Mouse (Mus musculus) retina, adult 2 months (tissue): ENCODE data around the gene Wnt8b.
A peak's percentile ranks its signal among the peaks of the same experiment; 100 is the strongest.
"Not testable (repeated sequence)": the region's sequence is repeated elsewhere in the genome, so short reads cannot be mapped to it uniquely, and the experiment has no call there.

Experiments used
- DNase-seq: peaks from one replicate; pipeline ENCODE4 v3.0.0-alpha.2; 2012; ENCODE audit warnings: low read depth, low spot score

The Wnt8b gene

DNA sequence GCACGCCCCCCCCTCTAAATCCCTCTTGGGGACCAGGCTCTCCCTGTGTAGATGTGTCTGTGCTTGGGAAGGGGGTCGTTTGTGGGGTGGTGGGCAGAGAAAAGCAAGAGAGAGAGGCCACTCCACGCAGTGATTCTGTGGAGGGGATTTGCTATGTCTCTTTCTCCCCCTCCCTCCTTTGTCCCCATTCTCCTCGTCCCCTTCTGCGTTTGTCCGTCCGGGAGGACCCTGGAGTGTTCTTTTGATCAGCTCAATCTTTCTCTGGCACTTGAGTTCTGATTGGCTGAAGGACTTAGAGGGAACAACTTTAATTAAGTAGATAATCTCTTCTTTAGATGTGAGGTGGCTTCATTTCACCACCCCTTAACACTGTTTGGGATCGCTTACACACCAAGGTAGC lies at the start of gene Wnt8b:
Gene Wnt8b, plus strand, starts transcription at position 345 of the 400 bp plus-strand sequence.
- DNase-seq = no peak

DNA sequence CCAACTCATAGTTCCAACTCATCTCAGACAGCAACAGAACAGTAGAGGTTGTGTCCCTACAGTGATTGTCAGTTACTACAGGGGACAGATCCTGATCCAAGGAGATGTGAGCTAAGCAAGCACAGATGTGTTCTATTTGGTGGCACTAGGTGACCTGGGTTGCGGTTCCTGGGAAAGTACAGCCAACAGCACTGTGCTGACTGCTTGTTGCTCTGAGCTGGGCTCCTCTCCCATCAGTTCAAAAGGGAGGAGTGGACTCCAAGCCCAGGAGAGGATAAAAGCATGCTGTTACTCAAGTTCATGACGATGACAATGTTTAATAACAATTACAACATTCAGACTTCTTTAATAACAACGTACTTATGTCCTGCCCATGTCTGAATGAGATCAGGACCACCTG lies 47.5 kb upstream of the Wnt8b start:
- no peak for DNase-seq

DNA sequence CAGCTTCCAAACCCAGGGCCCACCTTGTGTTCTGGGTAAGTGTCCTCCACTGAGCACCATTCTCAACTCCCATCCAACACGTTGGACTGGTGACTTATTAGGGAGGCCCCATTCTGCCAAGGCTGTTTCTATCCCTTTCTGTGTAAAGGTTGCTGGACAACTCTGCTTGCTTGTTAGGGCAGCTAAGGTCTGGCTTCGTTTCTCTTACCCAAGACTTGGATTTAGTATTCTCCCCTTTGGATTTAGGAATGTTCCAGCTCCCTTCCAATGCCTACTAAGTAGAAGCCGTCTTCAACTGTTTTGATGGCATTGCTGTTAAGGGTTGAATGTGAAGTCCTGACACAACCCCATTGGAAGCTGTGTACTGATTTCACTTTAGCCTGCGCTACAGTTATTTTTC lies 45.3 kb upstream of the Wnt8b start:
- DNase-seq = no peak

DNA sequence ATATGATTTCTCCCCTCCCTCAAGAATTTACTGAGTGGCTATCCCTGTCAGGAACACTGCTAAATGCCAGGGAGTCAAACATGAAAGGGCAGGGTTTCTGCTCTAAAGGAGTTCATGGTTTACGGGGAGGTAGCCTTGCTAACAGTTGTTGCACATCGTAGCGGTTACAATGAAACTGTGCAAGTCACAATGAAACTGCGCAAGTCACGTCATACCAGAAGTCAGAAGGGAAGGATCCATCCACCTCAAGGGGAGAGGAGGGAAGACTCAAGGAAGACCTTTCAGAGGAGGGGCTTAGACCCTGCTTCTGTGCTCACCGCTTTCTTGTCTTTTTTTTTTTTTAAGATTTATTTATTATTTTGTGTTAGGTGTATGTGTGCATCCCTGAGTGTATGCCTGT lies 38.4 kb upstream of the Wnt8b start:
- DNase-seq = no peak

DNA sequence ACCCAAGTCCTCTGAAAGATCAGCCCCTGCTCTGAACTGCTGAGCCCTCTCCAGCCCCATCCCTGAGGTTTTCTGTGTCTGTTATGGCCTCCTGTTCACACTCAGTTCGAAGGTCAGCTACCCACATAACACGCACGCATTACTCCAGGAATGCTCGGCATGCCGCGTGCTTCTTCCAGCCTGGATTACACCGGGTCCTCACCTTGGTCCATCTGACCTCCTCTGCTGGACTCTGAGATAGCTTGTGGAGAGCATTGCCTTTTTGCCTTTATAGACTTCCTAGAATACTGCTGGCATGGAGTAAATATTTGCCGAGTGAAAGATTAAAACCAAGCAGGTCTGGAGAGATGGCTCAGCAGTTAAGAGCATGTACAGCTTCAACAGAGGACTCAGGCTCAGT lies 37.9 kb upstream of the Wnt8b start:
- no peak for DNase-seq

DNA sequence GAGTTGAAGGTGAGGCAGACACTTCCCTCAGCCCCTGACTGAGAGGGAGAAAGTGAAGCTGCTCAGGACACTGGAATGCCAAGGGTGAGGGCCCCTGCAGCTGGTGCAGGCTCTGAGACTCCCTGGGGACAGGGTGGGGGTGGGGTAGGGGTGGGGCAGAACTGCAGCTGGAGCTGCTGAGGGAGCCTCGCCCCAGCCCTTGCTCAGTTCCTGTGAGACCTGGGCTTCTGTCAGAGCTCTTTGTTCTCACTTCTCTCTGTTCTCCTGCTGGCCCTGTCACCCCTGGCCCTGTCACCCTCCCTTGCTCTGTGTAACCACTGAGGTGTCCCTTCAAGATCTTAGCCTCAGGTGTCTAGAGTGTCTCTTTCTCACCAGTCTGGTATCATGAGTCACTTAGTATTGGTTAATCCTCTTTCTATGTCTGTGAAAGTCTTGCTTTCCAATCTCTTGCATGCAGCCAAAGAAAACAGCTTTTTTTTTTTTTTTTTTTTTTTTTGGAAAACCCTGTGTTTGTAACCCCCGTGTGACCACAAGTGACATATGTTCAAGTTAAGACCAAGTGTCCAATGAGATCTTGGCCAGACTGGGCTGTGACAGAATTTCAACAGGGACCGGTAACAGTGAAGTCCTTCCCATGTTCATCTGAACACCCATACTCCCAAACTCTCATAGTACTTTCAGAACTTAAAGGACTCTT lies 35.8 kb upstream of the Wnt8b start:
- DNase-seq = no peak

DNA sequence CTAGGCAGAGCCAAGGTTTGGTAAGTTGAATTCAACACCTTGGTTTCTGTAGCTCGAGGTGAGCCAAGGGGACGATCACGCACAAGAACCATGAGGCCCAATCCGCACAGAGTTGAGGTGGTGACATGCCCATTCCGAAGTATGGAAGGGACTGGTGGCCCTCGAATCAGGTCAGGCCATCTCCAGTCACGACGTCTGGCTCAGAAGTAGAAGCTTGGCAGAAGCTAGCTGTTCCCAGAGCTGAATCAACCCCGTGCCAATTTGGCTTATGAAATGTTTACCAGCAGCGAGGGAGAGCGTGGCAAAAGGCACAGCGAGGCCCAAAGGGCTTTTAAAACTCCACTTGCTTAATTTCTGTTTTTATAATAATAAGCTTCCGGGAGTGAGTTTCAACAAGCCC lies 34.6 kb upstream of the Wnt8b start:
- no peak for DNase-seq

DNA sequence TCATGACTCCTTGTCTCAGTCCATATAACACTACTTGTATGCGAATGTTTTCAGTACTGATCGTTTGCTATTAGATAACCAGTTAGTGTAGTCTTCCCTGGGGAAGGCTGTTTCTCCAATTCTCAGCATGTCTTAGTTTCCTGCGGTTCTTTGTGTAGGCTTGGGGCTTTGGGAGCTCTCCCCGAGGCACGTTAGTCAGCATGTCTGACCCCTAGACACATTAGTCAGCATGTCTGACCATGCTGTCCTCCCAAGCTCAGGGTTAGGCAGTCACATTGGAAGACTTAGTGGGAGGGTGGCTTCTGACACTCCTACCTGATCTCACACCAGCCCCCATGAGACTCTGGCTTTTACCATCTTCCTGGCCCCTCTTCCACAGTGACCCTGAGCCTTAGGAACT lies 32.8 kb upstream of the Wnt8b start:
- DNase-seq = no peak

DNA sequence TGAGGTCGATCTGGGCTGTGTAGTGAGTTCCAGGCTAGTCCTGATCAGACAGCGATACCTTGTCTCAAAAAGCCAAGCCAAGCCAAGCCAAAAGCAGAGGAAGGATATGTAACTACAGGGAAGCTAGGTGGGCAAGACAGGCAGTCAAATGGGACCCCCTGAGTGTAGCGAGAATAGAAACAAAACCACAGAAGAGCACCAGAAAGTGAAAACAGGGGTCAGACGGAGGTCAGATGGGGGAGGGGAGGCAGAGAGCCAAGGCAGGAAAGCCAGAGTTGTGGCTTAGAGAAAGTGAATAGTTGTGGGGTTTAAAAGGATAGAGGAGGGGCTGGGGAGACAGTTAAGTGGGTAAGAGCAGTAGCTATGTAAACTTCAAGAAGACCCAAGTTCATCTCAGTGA lies 31.8 kb upstream of the Wnt8b start:
- DNase-seq = no peak

DNA sequence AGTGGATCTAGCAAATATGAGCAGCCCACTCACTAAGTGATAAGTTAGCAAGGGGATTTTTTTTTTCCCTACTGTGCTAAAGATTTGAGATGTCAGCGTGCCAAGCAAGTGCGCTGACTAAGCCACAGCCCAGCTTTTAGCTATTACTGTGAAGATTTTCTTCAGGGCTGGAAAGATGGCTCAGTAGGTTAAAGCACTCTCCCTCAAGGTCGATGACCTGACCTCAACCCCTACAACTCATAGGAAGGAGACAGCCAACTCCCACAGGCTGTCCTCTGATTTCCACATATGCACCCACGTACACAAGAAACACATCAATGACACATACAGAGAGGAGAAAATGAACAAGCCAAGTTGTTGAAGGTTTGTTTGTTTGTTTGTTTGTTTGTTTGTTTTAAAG lies 31.1 kb upstream of the Wnt8b start:
- DNase-seq = no peak

DNA sequence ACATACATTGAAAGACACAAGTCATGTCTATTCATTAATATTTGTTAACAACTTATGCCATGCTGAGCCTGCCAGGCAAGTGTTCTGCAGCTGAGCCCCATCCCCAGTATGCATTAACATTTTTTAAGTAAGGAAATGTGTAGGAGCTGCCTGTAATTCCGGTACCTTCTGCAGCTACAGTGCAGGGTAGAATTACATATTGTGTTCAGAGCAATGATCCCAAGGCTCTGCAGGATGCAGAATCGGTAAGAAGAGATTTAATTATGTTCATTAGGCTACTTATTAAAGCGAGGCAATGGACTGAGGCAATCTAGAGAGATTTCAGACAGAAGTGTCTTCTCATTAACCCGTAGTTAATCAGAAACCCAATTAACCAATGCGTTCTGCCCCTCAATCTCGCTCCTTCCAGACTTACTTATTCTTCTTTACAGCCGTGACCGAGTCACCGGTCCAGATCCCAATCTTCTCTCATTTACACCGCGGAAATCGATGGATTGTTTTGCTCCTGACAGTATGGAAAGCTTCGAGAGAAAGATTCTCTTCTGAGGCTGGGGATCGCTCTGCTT lies 27.2 kb upstream of the Wnt8b start:
- not testable (repeated sequence) for DNase-seq

DNA sequence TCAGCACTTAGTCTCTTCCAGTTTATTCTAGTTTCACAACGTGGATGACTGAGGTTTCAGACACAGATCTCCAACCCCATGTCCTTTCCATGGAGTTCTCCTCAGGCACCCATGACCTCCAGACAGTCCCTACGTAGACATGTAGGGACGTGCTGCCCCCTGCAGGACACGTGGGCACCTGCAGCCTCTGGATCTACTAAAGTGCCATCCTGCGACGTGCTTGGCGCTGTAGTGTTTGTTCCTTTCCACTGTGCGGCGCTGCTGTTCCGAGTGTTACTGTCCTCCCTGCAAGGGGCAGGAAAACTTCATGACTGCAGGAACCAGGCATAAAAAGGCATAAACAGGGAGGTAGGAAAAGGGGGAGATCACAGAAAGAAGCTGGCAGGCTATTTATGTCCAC lies 19.1 kb upstream of the Wnt8b start:
- DNase-seq = peak; percentile 26

DNA sequence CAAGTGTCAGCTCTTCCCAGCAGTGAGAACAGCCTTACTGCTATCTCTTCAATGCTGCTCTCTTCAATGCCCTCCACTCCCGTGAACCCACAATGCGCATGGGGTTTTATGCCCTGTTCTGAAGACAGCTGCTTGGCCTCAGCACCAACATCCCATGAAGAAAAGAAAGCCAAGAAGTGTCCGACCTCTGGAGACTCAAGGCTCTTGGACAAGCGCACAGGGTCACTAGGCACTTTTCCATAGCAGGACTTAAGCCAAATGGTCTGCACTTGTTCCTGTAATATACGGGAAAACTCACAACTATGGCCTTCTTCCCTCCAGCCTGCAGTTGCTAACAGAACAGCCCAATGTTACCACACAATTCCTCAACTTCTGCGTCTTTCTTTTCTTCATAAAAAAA lies 18.0 kb upstream of the Wnt8b start:
- DNase-seq = no peak

DNA sequence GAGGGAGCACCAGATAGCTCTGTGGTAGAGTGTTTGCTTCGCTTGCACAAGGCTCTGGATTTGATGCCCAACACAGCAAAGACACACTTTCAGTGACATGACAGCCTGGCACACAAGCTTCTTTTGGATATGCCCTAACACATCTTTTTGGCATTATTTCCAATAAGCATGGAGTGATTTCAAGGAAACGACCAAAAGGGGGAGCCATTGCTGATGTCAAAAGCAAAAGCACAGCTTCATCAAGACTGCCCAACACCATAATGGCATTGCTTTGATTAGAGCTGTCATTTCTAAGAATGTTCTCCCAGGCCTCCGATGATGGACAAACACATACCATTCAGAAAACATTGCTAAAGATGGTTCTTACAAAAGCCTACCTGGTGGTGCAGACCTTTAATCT lies 16.7 kb upstream of the Wnt8b start:
- DNase-seq = no peak

DNA sequence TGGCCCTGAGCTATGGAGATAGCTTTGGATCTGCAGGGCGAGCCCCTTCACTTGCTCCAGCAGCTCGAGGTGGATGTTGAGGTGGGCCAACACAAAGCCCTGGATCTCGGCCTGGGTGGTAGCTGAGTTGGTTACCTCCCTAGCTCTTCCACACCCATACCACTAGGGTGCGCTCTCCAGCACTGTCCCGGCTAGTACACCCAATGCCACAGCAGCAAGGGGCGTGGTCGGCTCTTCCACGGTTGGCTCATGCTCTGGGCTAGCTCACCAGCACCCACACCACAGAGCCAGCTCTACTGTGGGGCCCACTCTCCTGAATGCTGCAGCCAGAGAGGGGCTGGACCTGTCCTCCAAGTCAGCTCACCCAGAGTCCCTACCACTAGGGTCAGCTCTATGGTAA lies 6.0 kb upstream of the Wnt8b start:
- no peak for DNase-seq

DNA sequence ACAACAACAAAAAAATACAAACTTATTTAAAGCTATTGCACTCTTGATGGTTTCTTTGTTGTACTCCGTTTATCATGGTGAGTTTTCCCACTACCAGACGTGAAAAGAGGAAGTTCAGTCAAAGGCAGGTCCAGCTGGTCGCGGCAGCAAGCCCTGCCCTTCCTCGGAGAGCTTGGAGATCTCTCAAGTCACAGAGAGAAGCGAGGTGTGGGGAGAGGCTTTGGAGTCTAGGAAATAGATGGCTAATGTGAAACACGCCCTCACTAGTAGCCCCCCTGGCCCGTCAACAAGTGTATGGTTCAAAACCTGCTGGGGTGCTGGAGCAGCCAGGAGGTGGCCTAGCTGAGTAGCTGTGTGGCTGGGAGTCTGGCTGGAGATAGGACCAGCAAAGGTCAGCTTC lies 3.2 kb downstream of the Wnt8b start:
- DNase-seq = no peak

DNA sequence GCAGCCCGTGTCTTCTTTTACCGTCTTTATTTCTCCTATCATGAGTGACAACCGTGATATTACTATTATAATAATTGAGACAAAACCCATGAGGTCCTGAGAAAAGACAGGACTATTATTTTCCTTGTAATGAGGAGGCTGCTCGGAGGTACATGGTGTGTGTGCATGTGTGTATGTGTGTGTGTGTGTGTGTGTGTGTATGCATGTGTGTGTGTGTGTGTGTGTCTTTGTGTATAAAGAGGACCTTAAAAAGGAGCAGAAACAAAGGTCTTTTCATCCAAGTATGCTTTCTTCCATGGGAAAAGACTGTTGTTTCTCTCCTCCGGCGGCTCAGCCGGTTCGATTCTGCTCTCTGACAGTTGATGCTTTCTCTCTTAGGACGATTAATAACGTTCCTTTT lies 3.7 kb downstream of the Wnt8b start:
- DNase-seq = no peak

DNA sequence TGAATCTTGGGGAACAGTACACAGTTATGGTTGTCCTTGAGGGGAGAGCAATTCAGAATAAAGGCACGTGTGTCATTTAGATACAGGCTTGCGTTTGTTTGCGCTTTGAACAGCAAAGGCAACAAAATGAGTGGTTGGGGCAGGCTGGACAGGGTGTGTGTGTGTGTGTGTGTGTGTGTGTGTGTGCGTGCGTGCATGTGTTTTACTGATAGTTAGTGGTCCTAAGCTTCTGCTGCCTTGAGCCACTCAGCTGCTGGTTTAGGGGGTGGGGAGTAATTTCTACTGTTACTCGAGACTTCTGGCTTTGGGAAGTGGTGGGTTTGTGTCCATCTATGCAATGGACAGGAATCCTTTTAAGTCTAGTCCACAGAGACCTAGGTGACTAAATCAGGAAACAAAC lies 5.7 kb downstream of the Wnt8b start:
- no peak for DNase-seq

DNA sequence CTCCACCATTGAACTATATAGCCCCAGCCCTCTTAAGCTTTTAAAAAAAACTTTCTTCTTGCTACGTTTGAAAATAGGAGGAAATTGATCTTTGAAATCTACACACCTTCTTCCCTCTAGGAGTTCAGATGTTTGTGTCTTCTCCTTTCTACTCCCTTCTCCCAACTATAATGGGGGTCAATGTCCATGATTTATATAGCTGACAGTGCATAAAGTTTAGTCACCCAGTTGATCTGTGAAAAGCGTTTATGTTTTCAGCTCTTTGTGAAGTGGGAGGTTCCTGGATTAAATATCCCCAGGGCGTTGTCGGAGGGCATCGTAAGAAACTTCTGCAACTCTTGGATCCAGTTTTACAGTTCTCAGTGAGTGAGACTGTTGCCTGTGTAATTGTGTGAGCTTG lies 7.0 kb downstream of the Wnt8b start:
- no peak for DNase-seq

DNA sequence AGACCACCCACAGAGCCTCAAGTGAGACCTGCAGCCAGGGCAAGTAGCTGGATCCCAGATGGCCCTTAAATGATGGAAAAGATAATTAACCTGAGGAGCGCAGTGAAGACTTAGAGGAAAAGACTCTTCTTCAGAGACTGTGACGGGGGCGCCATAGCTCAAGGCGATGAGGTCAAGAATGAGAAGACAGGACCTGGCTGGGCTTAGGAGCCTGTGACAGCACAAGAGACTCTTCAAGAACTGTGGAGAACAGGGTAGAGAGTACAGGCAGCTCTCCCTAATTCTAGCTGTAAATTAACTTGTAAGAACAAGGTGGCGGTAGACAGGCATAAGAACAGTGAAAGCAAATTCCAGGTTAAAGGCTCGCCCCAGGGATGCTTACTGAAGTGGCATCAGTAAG lies 8.7 kb downstream of the Wnt8b start:
- DNase-seq = no peak

DNA sequence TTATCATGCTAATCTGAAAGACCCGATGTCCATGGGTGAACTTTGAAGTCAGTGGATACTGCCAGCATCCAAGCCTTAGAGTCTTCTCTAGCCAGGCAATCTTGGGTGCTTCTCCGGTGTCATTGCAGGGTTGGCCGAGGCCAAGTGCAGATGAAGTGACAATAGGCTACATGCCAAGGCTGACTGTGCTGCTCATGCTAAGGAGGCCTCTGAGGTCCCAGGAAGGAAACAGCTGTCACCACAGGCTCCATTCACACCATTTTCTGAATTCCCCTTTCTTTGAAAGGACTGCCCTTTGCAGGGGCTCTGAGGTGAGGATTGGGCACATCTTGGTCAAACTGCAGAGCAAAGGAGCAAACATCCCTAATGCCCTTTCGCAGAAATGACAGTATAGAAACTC lies 9.5 kb downstream of the Wnt8b start:
- DNase-seq = no peak

DNA sequence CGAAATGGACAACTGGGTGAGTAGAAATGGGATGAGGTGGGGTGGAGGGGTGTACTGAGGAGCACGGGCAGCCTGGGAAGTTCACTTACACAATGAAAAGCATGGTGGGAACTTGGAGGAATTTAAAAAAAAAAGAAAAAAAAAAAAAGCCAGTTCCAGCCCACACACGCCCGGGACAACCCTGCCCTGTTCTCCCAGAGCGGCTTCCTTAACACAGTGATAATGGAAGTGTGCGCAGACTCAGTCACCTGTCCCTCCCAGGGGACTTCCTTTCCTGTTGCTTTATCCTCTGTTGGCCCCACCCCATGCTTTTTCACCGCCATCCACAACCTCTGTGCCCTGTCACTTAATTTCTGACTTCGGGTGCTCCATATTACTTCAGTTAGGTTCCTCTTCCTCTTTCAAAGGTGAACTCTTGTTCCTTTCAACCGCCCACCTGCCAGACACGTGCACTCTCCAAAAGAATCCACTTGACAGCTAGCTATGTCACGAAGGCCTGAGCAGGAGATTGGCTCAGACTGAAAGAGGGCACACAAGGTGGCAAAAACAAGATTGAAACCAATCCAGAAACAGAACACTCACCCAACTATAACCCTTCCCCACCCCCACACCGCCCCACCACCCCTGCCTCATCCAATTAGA lies 17.4 kb downstream of the Wnt8b start:
- DNase-seq = no peak

DNA sequence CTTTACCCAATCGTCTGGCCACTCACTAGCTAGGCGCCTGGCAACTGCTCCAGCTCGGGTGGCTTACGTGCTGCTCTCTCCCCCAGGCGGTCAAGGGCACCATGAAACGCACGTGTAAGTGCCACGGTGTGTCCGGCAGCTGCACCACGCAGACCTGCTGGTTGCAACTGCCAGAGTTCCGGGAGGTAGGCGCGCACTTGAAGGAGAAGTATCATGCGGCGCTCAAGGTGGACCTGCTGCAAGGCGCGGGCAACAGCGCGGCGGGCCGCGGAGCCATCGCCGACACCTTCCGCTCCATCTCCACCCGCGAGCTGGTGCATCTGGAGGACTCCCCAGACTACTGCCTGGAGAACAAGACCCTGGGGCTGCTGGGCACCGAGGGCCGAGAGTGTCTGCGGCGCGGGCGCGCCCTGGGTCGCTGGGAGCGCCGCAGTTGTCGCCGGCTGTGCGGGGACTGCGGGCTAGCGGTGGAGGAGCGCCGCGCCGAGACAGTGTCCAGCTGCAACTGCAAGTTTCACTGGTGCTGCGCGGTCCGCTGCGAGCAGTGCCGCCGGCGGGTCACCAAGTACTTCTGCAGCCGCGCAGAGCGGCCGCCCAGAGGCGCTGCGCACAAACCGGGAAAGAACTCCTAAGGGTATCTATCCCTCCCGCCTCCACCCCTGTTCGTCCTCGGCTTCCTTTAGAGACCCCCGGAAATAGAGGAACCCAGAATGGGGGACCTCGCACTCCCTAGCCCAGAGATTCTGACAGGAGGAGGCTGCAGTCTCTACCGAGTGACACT lies 18.4 kb downstream of the Wnt8b start:
- no peak for DNase-seq
